Mouse (Mus musculus) limb, embryonic 11.5 days (tissue): ENCODE measurements around the gene Pax3. TPM values are rescaled to one million over a fixed set of nuclear protein-coding genes. Genes with fewer than 3 reads are reported as not detected.

Source experiments
- ATAC-seq: fragments of 200-750 bp; cut with Nextera tagmentation; 2 replicates; pipeline ENCODE4 v1.8.0; 2017; ENCODE audit warnings: low read depth; ENCODE audit not compliant: insufficient number of reproducible peaks, low FRiP score, low TSS enrichment
- DNase-seq: peaks from one replicate; pipeline ENCODE4 v3.0.0-alpha.2; 2015; ENCODE audit warnings: low spot score
- H3K27ac ChIP-seq: fragments of 300-500 bp; sonication (generic); replicated peaks from 2 replicates; pipeline ENCODE4 v1.5.1; 2014; ENCODE audit warnings: low read depth, mild to moderate bottlenecking, low read length
- H3K27me3 ChIP-seq: fragments of 300-500 bp; sonication (generic); 2 replicates; pipeline ENCODE4 v1.6.1; 2014; ENCODE audit warnings: mild to moderate bottlenecking, low read length, mixed read lengths; ENCODE audit not compliant: control insufficient read depth, insufficient read depth
- H3K36me3 ChIP-seq: fragments of 300-500 bp; sonication (generic); 2 replicates; pipeline ENCODE4 v1.6.1; 2014; ENCODE audit warnings: mild to moderate bottlenecking, low read length, moderate library complexity, mixed read lengths; ENCODE audit not compliant: control insufficient read depth, insufficient read depth
- H3K4me1 ChIP-seq: fragments of 300-500 bp; sonication (generic); 2 replicates; pipeline ENCODE4 v1.6.1; 2014; ENCODE audit warnings: low read length, mixed read lengths; ENCODE audit not compliant: control insufficient read depth, insufficient read depth
- H3K4me2 ChIP-seq: fragments of 300-500 bp; sonication (generic); 2 replicates; pipeline ENCODE4 v1.6.1; 2014; ENCODE audit warnings: low read depth, mild to moderate bottlenecking, moderate library complexity; ENCODE audit not compliant: severe bottlenecking
- H3K4me3 ChIP-seq: fragments of 300-500 bp; sonication (generic); 2 replicates; pipeline ENCODE4 v1.5.1; 2014; ENCODE audit warnings: low read depth, low read length
- H3K9ac ChIP-seq: fragments of 300-500 bp; sonication (generic); 2 replicates; pipeline ENCODE4 v1.6.1; 2014; ENCODE audit warnings: mild to moderate bottlenecking, low read length
- H3K9me3 ChIP-seq: fragments of 300-500 bp; sonication (generic); 2 replicates; pipeline ENCODE4 v1.6.1; 2016; ENCODE audit warnings: low read length; ENCODE audit not compliant: control insufficient read depth
- WGBS: fragments of 180-500 bp; shearing (Covaris S2); extraction: QIAGEN DNeasy Blood & Tissue Kit; methylation state at CpG from one replicate; pipeline ENCODE4 v1.1.7; 2014; 5-methylcytosine and 5-hydroxymethylcytosine counted together
- polyA plus RNA-seq: library from polyadenylated mRNA; unstranded; fragments of >200 nt; fragmentation: Nextera tagmentation; extraction: Ambion mirVana; gene quantifications from 2 replicates; pipeline ENCODE4 v1.2.1, GENCODE M21; 2014

Pax3 gene
- polyA plus RNA-seq, 1 experiment from 2014 or later: 5.6 TPM

GRCm38 (mm10) chr1:78216509-78217141, 19.7 kb upstream of the Pax3 start:
- Histone ChIP-seq H3K4me2 (peak overlapping the region; percentile 95), H3K27ac (no peak overlapping the region), H3K4me3 (peak overlapping the region; percentile 37), H3K27me3 (peaks cover 80% of the 10 kb centered on the region), H3K9me3 (no peaks in the 10 kb centered on the region), H3K9ac (peak overlapping the region; percentile 19; the same call in 1 of the 2 replicates), H3K36me3 (no peaks in the 10 kb centered on the region), H3K4me1 (peaks cover 14% of the 10 kb centered on the region)
- DNase-seq (peak; percentile 63), ATAC-seq (no peak)
- WGBS: under 1% methylated on average over 43 of the region's 79 CpGs

GRCm38 (mm10) chr1:78215749-78216508, 19.0 kb upstream of the Pax3 start:
- no peak overlapping the region for H3K9ac ChIP-seq
- DNase-seq: peak; percentile 77
- under 1% methylated on average over 36 of the region's 36 CpGs for WGBS

GRCm38 (mm10) chr1:78211041-78211440, 14.1 kb upstream of the Pax3 start:
- H3K27me3 ChIP-seq: peaks cover 90% of the 10 kb centered on the region
- no peak for ATAC-seq
- DNase-seq: no peak
- WGBS: 2% methylated on average over 5 of the region's 5 CpGs
- no peak overlapping the region for H3K27ac ChIP-seq
- no peak overlapping the region for H3K9ac ChIP-seq
- H3K4me2 ChIP-seq: no peak overlapping the region
- H3K4me1 ChIP-seq: no peaks in the 10 kb centered on the region
- no peaks in the 10 kb centered on the region for H3K36me3 ChIP-seq
- H3K9me3 ChIP-seq: no peaks in the 10 kb centered on the region
- no peak overlapping the region for H3K4me3 ChIP-seq

More at GRCm38 (mm10) chr1:78215749-78216508, 19.0 kb upstream of the Pax3 start:
- H3K4me3 ChIP-seq: peak overlapping the region; percentile 37; the same call in 1 of the 2 replicates
- no peaks in the 10 kb centered on the region for H3K9me3 ChIP-seq
- H3K27me3 ChIP-seq: peaks cover 87% of the 10 kb centered on the region
- H3K27ac ChIP-seq: no peak overlapping the region
- peak overlapping the region; percentile 95 for H3K4me2 ChIP-seq
- H3K36me3 ChIP-seq: no peaks in the 10 kb centered on the region
- H3K4me1 ChIP-seq: peaks cover 14% of the 10 kb centered on the region
- no peak for ATAC-seq

GRCm38 (mm10) chr1:78210568-78210967, 13.6 kb upstream of the Pax3 start:
- Histone ChIP-seq H3K27ac (no peak overlapping the region), H3K4me2 (no peak overlapping the region)
- ATAC-seq: no peak

GRCm38 (mm10) chr1:78208281-78208814, 11.4 kb upstream of the Pax3 start:
- no peaks in the 10 kb centered on the region for H3K36me3 ChIP-seq
- no peak overlapping the region for H3K27ac ChIP-seq
- H3K4me1 ChIP-seq: no peaks in the 10 kb centered on the region
- H3K27me3 ChIP-seq: peaks cover 95% of the 10 kb centered on the region
- WGBS: 3% methylated on average over 9 of the region's 9 CpGs
- no peak overlapping the region for H3K4me3 ChIP-seq
- peak; percentile 29 for DNase-seq
- H3K9ac ChIP-seq: no peak overlapping the region
- H3K9me3 ChIP-seq: no peaks in the 10 kb centered on the region
- no peak for ATAC-seq
- no peak overlapping the region for H3K4me2 ChIP-seq

More at GRCm38 (mm10) chr1:78210568-78210967, 13.6 kb upstream of the Pax3 start:
- Histone ChIP-seq H3K4me1 (no peaks in the 10 kb centered on the region), H3K27me3 (peaks cover 90% of the 10 kb centered on the region), H3K9me3 (no peaks in the 10 kb centered on the region), H3K9ac (no peak overlapping the region), H3K36me3 (no peaks in the 10 kb centered on the region), H3K4me3 (no peak overlapping the region)
- peak; percentile 52 for DNase-seq
- WGBS: 1% methylated on average over 15 of the region's 15 CpGs

- 20% methylated on average over 4 of the region's 4 CpGs for WGBS
- H3K4me2 ChIP-seq: peak overlapping the region; percentile 27; the same call in 1 of the 2 replicates
- no peak overlapping the region for H3K4me3 ChIP-seq
- H3K27ac ChIP-seq: no peak overlapping the region
- no peak overlapping the region for H3K9ac ChIP-seq
- H3K36me3 ChIP-seq: no peaks in the 10 kb centered on the region
- peaks cover 93% of the 10 kb centered on the region for H3K27me3 ChIP-seq
- DNase-seq: no peak
- no peaks in the 10 kb centered on the region for H3K4me1 ChIP-seq
- no peak for ATAC-seq
- no peaks in the 10 kb centered on the region for H3K9me3 ChIP-seq
Observed at GRCm38 (mm10) chr1:78204341-78204740, 7.4 kb upstream of the Pax3 start.

GRCm38 (mm10) chr1:78203622-78204211, 6.8 kb upstream of the Pax3 start:
- no peak overlapping the region for H3K9ac ChIP-seq
- 0 out of 2 replicates have a peak, but pooled peaks have one; percentile 18 for ATAC-seq

GRCm38 (mm10) chr1:78203086-78203614, 6.2 kb upstream of the Pax3 start:
- Histone ChIP-seq H3K27me3 (peaks cover 93% of the 10 kb centered on the region), H3K27ac (no peak overlapping the region), H3K9ac (no peak overlapping the region), H3K4me2 (peak overlapping the region; percentile 27; the same call in 1 of the 2 replicates), H3K4me1 (no peaks in the 10 kb centered on the region), H3K36me3 (no peaks in the 10 kb centered on the region), H3K4me3 (peak overlapping the region; percentile 14; the same call in 1 of the 2 replicates), H3K9me3 (no peaks in the 10 kb centered on the region)
- WGBS: under 1% methylated on average over 14 of the region's 14 CpGs
- DNase-seq (peak; percentile 50), ATAC-seq (0 out of 2 replicates have a peak, but pooled peaks have one; percentile 22)

More at GRCm38 (mm10) chr1:78203622-78204211, 6.8 kb upstream of the Pax3 start:
- no peak overlapping the region for H3K27ac ChIP-seq
- H3K36me3 ChIP-seq: no peaks in the 10 kb centered on the region
- peak overlapping the region; percentile 27 for H3K4me2 ChIP-seq
- H3K4me1 ChIP-seq: no peaks in the 10 kb centered on the region
- H3K4me3 ChIP-seq: peak overlapping the region; percentile 14; the same call in 1 of the 2 replicates
- H3K9me3 ChIP-seq: no peaks in the 10 kb centered on the region
- H3K27me3 ChIP-seq: peaks cover 93% of the 10 kb centered on the region
- WGBS: under 1% methylated on average over 33 of the region's 33 CpGs
- DNase-seq: peak; percentile 48
